Mouse (Mus musculus): Measurements from ENCODE around the gene Wdr37. TPM values are rescaled to one million over a fixed set of nuclear protein-coding genes. Genes with fewer than 3 reads are reported as not detected.
"Not testable (repeated sequence)": the region's sequence is repeated elsewhere in the genome, so short reads cannot be mapped to it uniquely, and the experiment has no call there.

Wdr37 gene
- polyA plus RNA-seq, 1 experiment: 25.2 TPM

DNA sequence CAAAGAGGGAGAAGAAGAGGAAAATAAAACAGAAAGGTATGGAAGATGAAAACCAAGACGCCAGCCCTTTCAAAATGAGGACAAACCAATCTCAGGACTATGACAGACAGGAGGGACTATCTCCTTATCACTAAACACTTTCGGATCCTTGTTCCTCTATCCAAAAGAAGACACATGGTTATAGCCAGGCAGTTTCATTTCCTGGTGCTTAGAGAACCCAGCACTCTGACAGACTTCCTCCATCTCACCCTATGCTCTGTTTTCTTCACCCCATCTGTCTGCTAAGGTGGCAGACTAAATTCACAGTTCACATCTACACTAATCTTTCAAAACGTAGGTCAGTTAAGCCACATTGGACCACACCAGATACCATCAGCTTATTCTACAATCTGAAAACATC lies 29.4 kb downstream of the Wdr37 start:
- H3K4me3 ChIP-seq (ENCODE audit: insufficient read depth, low read length): no peak overlapping the region
- peak overlapping the region; percentile 57 for H3K27ac ChIP-seq (ENCODE audit: insufficient read depth, low read depth, low read length)
- H3K4me1 ChIP-seq (ENCODE audit: control insufficient read depth, insufficient read depth, low read length): peaks cover 20% of the 10 kb centered on the region
- TF ChIP-seq POLR2A (IDR thresholded peaks at IDR 0.05; ENCODE audit: borderline replicate concordance, low read depth, low read length) (no peak), CTCF (IDR thresholded peaks at IDR 0.05; ENCODE audit: low read depth, low read length) (no peak)

- not testable (repeated sequence) for H3K4me3 ChIP-seq (ENCODE audit: insufficient read depth, low read length)
- peak overlapping the region; percentile 25 for H3K27ac ChIP-seq (ENCODE audit: insufficient read depth, low read depth, low read length)
- H3K4me1 ChIP-seq (ENCODE audit: control insufficient read depth, insufficient read depth, low read length): peaks cover 20% of the 10 kb centered on the region
Measured at GRCm38 (mm10) chr13:8841846-8842245, 29.9 kb downstream of the Wdr37 start.

- no peak overlapping the region for H3K27ac ChIP-seq (ENCODE audit: insufficient read depth, low read depth, low read length)
- TF ChIP-seq CTCF (IDR thresholded peaks at IDR 0.05; ENCODE audit: low read depth, low read length) (no peak), POLR2A (IDR thresholded peaks at IDR 0.05; ENCODE audit: borderline replicate concordance, low read depth, low read length) (no peak)
- H3K4me3 ChIP-seq (ENCODE audit: insufficient read depth, low read length): no peak overlapping the region
- H3K4me1 ChIP-seq (ENCODE audit: control insufficient read depth, insufficient read depth, low read length): peaks cover 20% of the 10 kb centered on the region
Measured at GRCm38 (mm10) chr13:8840941-8841340, 30.8 kb downstream of the Wdr37 start.

GRCm38 (mm10) chr13:8839937-8840336 lies 31.8 kb downstream of the Wdr37 start:
- peaks cover 20% of the 10 kb centered on the region for H3K4me1 ChIP-seq (ENCODE audit: control insufficient read depth, insufficient read depth, low read length)
- no peak overlapping the region for H3K4me3 ChIP-seq (ENCODE audit: insufficient read depth, low read length)
- no peak overlapping the region for H3K27ac ChIP-seq (ENCODE audit: insufficient read depth, low read depth, low read length)
- TF ChIP-seq CTCF (IDR thresholded peaks at IDR 0.05; ENCODE audit: low read depth, low read length): no peak
- TF ChIP-seq POLR2A (IDR thresholded peaks at IDR 0.05; ENCODE audit: borderline replicate concordance, low read depth, low read length): no peak

- no peak overlapping the region for H3K27ac ChIP-seq (ENCODE audit: insufficient read depth, low read depth, low read length)
- TF ChIP-seq CTCF (IDR thresholded peaks at IDR 0.05; ENCODE audit: low read depth, low read length) (no peak), POLR2A (IDR thresholded peaks at IDR 0.05; ENCODE audit: borderline replicate concordance, low read depth, low read length) (no peak)
- H3K4me3 ChIP-seq (ENCODE audit: insufficient read depth, low read length): no peak overlapping the region
- H3K4me1 ChIP-seq (ENCODE audit: control insufficient read depth, insufficient read depth, low read length): peaks cover 20% of the 10 kb centered on the region
Measured at GRCm38 (mm10) chr13:8839111-8839510, 32.6 kb downstream of the Wdr37 start.

DNA sequence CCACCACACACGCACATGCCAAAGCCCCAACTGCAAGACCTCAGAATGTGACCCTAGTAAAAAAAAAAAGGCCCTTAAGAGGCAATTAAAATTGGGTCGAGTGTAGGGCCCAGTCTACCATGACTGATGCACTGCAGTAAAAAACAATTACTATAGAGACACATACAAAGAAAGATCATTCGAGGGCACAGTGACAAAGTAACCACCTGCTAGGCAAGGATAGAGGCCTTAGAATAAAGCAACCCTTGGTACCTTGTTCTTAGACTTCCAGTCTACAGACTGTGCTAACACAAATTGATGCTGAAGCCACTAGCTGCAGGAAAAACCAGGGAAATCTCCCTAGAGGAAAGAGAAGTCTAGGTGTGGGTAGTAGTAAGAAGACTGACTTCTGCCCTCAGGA lies 33.3 kb downstream of the Wdr37 start:
- H3K27ac ChIP-seq (ENCODE audit: insufficient read depth, low read depth, low read length): no peak overlapping the region
- H3K4me1 ChIP-seq (ENCODE audit: control insufficient read depth, insufficient read depth, low read length): peaks cover 20% of the 10 kb centered on the region
- TF ChIP-seq CTCF (IDR thresholded peaks at IDR 0.05; ENCODE audit: low read depth, low read length): no peak
- no peak for TF ChIP-seq POLR2A (IDR thresholded peaks at IDR 0.05; ENCODE audit: borderline replicate concordance, low read depth, low read length)
- H3K4me3 ChIP-seq (ENCODE audit: insufficient read depth, low read length): no peak overlapping the region

- no peak overlapping the region for H3K4me3 ChIP-seq (ENCODE audit: insufficient read depth, low read length)
- H3K27ac ChIP-seq (ENCODE audit: insufficient read depth, low read depth, low read length): no peak overlapping the region
- no peak for TF ChIP-seq CTCF (IDR thresholded peaks at IDR 0.05; ENCODE audit: low read depth, low read length)
- no peak for TF ChIP-seq POLR2A (IDR thresholded peaks at IDR 0.05; ENCODE audit: borderline replicate concordance, low read depth, low read length)
- H3K4me1 ChIP-seq (ENCODE audit: control insufficient read depth, insufficient read depth, low read length): peaks cover 6% of the 10 kb centered on the region; the same call in 1 of the 2 replicates
Measured at GRCm38 (mm10) chr13:8834573-8834972, 37.1 kb downstream of the Wdr37 start.

DNA sequence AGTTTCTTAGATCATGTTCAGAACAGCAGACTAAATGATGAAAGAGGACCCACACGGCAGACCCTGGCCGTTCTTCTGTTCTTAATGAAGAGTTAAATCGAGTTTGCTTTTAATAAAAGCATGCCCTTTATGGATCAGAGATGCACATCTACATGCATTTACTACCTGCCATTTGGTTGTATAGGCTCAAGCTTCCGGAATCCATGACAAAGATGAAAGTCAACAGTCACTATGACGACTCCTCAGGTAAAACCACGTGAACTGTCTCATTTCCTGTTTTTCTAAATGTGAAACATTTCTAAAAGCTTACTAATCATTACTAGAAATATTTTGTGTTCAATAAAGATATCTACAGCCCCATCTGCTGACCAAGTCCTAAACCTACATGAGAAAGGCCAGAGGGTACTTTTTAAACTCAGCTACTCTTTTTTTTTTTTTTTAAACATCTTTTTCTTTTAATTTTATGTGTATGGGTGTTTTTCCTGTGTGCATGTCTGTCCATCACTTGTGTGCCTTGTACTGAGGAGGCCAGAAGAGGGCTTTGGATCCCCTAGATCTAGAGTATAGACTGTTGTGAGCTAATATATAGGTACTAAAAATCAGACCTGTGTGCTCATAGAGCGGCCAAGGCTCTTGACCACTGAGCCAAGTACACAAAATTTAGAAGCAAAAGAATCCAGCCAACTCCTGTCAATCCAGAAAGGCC lies 40.0 kb downstream of the Wdr37 start:
- no peak overlapping the region for H3K4me3 ChIP-seq (ENCODE audit: insufficient read depth, low read length)
- no peaks in the 10 kb centered on the region for H3K4me1 ChIP-seq (ENCODE audit: control insufficient read depth, insufficient read depth, low read length)
- no peak for TF ChIP-seq CTCF (IDR thresholded peaks at IDR 0.05; ENCODE audit: low read depth, low read length)
- no peak for TF ChIP-seq POLR2A (IDR thresholded peaks at IDR 0.05; ENCODE audit: borderline replicate concordance, low read depth, low read length)
- H3K27ac ChIP-seq (ENCODE audit: insufficient read depth, low read depth, low read length): no peak overlapping the region

DNA sequence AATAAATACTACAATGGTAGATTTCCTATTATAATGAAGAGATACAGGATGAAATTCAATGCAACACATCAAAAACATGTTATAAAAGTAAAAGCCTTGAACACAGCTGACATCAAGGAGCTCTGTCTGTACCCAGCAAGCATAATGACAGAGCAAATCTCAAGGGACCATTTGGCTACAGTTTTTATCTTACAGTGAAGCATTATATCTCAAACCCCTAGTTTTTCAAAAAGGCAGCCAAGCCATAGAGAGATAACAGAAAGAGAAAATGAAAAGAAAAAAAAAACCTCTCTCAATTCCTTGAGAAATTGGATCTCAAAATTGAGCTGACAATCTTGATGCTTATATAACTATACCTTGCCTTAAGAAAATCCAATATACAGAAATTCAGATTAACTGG lies 41.0 kb downstream of the Wdr37 start:
- no peaks in the 10 kb centered on the region for H3K4me1 ChIP-seq (ENCODE audit: control insufficient read depth, insufficient read depth, low read length)
- TF ChIP-seq CTCF (IDR thresholded peaks at IDR 0.05; ENCODE audit: low read depth, low read length): no peak
- no peak for TF ChIP-seq POLR2A (IDR thresholded peaks at IDR 0.05; ENCODE audit: borderline replicate concordance, low read depth, low read length)
- H3K4me3 ChIP-seq (ENCODE audit: insufficient read depth, low read length): no peak overlapping the region
- no peak overlapping the region for H3K27ac ChIP-seq (ENCODE audit: insufficient read depth, low read depth, low read length)

DNA sequence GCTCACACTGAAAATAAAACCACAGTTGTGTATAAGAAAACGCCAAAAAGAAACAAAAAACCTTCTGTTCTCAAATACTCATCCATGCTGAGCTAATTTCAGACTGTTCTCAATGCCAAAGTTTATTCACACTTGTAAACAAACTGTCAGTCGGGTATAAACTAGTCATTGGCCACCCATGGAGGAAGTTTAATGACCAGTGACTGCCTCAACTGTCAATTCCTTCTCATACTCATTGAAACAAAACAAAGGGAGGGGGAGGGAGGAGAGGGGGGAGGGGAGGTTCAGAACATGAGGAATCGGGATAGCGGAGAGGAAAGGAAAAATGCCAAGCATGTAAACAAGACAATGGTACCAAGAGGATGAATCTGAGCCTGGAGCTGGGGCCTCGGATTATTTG lies 41.9 kb downstream of the Wdr37 start:
- Histone ChIP-seq H3K27ac (ENCODE audit: insufficient read depth, low read depth, low read length) (no peak overlapping the region), H3K4me3 (ENCODE audit: insufficient read depth, low read length) (no peak overlapping the region), H3K4me1 (ENCODE audit: control insufficient read depth, insufficient read depth, low read length) (no peaks in the 10 kb centered on the region)
- no peak for TF ChIP-seq POLR2A (IDR thresholded peaks at IDR 0.05; ENCODE audit: borderline replicate concordance, low read depth, low read length)
- no peak for TF ChIP-seq CTCF (IDR thresholded peaks at IDR 0.05; ENCODE audit: low read depth, low read length)

GRCm38 (mm10) chr13:8828946-8829345 lies 42.8 kb downstream of the Wdr37 start:
- Histone ChIP-seq H3K4me3 (ENCODE audit: insufficient read depth, low read length) (no peak overlapping the region), H3K4me1 (ENCODE audit: control insufficient read depth, insufficient read depth, low read length) (no peaks in the 10 kb centered on the region), H3K27ac (ENCODE audit: insufficient read depth, low read depth, low read length) (no peak overlapping the region)
- no peak for TF ChIP-seq CTCF (IDR thresholded peaks at IDR 0.05; ENCODE audit: low read depth, low read length)
